Mouse (Mus musculus): Measurements from ENCODE around the gene Dek. TPM values are rescaled to one million over a fixed set of nuclear protein-coding genes. Genes with fewer than 3 reads are reported as not detected.
A peak's percentile ranks its signal among the peaks of the same experiment; 100 is the strongest.

Gene Dek
- polyA plus RNA-seq (2015; fragmentation: Nextera tagmentation; extraction: Ambion mirVana): 253 and 257 TPM in 2 replicates

GRCm38 (mm10) chr13:47105711-47106579 is at the start of gene Dek:
Dek (minus strand) TSS chr13:47106201.
- peak within 1 kb of the TSS; percentile 54 for H3K4me2 ChIP-seq (replicated peaks)
- H3K27me3 ChIP-seq: no peaks in the 10 kb centered on the region
- H3K4me3 ChIP-seq (replicated peaks): peak within 1 kb of the TSS; percentile 96
- WGBS: under 1% methylated on average over 127 of the region's 129 CpGs
- peaks cover 4% of the 10 kb centered on the region; the same call in 1 of the 2 replicates for H3K36me3 ChIP-seq
- H3K27ac ChIP-seq (replicated peaks): peak within 1 kb of the TSS; percentile 99
- no peaks in the 10 kb centered on the region for H3K9me3 ChIP-seq (replicated peaks)
- peak; percentile 92 for ATAC-seq (ENCODE audit: insufficient number of reproducible peaks, low FRiP score, low TSS enrichment, low read depth)
- peaks cover 22% of the 10 kb centered on the region for H3K4me1 ChIP-seq
- peak within 1 kb of the TSS; percentile 96 for H3K9ac ChIP-seq

- Histone ChIP-seq H3K36me3 (no peaks in the 10 kb centered on the region), H3K4me3 (replicated peaks) (no peak overlapping the region), H3K27me3 (no peaks in the 10 kb centered on the region), H3K4me2 (replicated peaks) (no peak overlapping the region), H3K4me1 (peaks cover 15% of the 10 kb centered on the region; the same call in 1 of the 2 replicates), H3K27ac (replicated peaks) (no peak overlapping the region), H3K9ac (no peak overlapping the region), H3K9me3 (replicated peaks) (no peaks in the 10 kb centered on the region)
- 73% methylated on average over 4 of the region's 4 CpGs for WGBS
- no peak for ATAC-seq (ENCODE audit: insufficient number of reproducible peaks, low FRiP score, low TSS enrichment, low read depth)
These were observed 48.9 kb upstream of the Dek start for GRCm38 (mm10) chr13:47154866-47155265.

- ATAC-seq (ENCODE audit: insufficient number of reproducible peaks, low FRiP score, low TSS enrichment, low read depth): no peak
- no peak overlapping the region for H3K4me3 ChIP-seq (replicated peaks)
- H3K9ac ChIP-seq: no peak overlapping the region
- H3K36me3 ChIP-seq: no peaks in the 10 kb centered on the region
- peaks cover 15% of the 10 kb centered on the region; the same call in 1 of the 2 replicates for H3K4me1 ChIP-seq
- no peaks in the 10 kb centered on the region for H3K9me3 ChIP-seq (replicated peaks)
- H3K27me3 ChIP-seq: no peaks in the 10 kb centered on the region
- no peak overlapping the region for H3K27ac ChIP-seq (replicated peaks)
- no peak overlapping the region for H3K4me2 ChIP-seq (replicated peaks)
- WGBS: 24% methylated on average over 5 of the region's 5 CpGs
These were observed 47.2 kb upstream of the Dek start for GRCm38 (mm10) chr13:47153206-47153605.

GRCm38 (mm10) chr13:47152390-47152789 is 46.4 kb upstream of the Dek start:
- Histone ChIP-seq H3K9me3 (replicated peaks) (no peaks in the 10 kb centered on the region), H3K36me3 (no peaks in the 10 kb centered on the region), H3K4me1 (peaks cover 15% of the 10 kb centered on the region; the same call in 1 of the 2 replicates), H3K27ac (replicated peaks) (no peak overlapping the region), H3K4me3 (replicated peaks) (no peak overlapping the region), H3K9ac (no peak overlapping the region), H3K27me3 (no peaks in the 10 kb centered on the region), H3K4me2 (replicated peaks) (no peak overlapping the region)
- ATAC-seq (ENCODE audit: insufficient number of reproducible peaks, low FRiP score, low TSS enrichment, low read depth): no peak
- WGBS: 30% methylated on average over 7 of the region's 7 CpGs

GRCm38 (mm10) chr13:47151060-47151459 is 45.1 kb upstream of the Dek start:
- Histone ChIP-seq H3K4me1 (peaks cover 22% of the 10 kb centered on the region), H3K27ac (replicated peaks) (no peak overlapping the region), H3K36me3 (no peaks in the 10 kb centered on the region), H3K27me3 (no peaks in the 10 kb centered on the region), H3K9me3 (replicated peaks) (no peaks in the 10 kb centered on the region), H3K4me2 (replicated peaks) (no peak overlapping the region), H3K9ac (no peak overlapping the region), H3K4me3 (replicated peaks) (no peak overlapping the region)
- no peak for ATAC-seq (ENCODE audit: insufficient number of reproducible peaks, low FRiP score, low TSS enrichment, low read depth)
- WGBS: 83% methylated on average over 14 of the region's 14 CpGs

- Histone ChIP-seq H3K36me3 (no peaks in the 10 kb centered on the region), H3K27me3 (no peaks in the 10 kb centered on the region), H3K9me3 (replicated peaks) (no peaks in the 10 kb centered on the region), H3K4me3 (replicated peaks) (no peak overlapping the region), H3K27ac (replicated peaks) (no peak overlapping the region), H3K9ac (no peak overlapping the region), H3K4me1 (peaks cover 27% of the 10 kb centered on the region), H3K4me2 (replicated peaks) (no peak overlapping the region)
- no peak for ATAC-seq (ENCODE audit: insufficient number of reproducible peaks, low FRiP score, low TSS enrichment, low read depth)
- 89% methylated on average over 10 of the region's 10 CpGs for WGBS
These were observed 44.0 kb upstream of the Dek start for GRCm38 (mm10) chr13:47149993-47150392.

GRCm38 (mm10) chr13:47148573-47148972 is 42.6 kb upstream of the Dek start:
- no peaks in the 10 kb centered on the region for H3K36me3 ChIP-seq
- H3K4me2 ChIP-seq (replicated peaks): no peak overlapping the region
- peaks cover 22% of the 10 kb centered on the region for H3K4me1 ChIP-seq
- WGBS: 66% methylated on average over 11 of the region's 11 CpGs
- ATAC-seq (ENCODE audit: insufficient number of reproducible peaks, low FRiP score, low TSS enrichment, low read depth): no peak
- H3K27ac ChIP-seq (replicated peaks): no peak overlapping the region
- no peak overlapping the region for H3K4me3 ChIP-seq (replicated peaks)
- H3K9me3 ChIP-seq (replicated peaks): no peaks in the 10 kb centered on the region
- H3K27me3 ChIP-seq: no peaks in the 10 kb centered on the region
- no peak overlapping the region for H3K9ac ChIP-seq

- H3K9ac ChIP-seq: no peak overlapping the region
- ATAC-seq (ENCODE audit: insufficient number of reproducible peaks, low FRiP score, low TSS enrichment, low read depth): no peak
- no peaks in the 10 kb centered on the region for H3K9me3 ChIP-seq (replicated peaks)
- H3K27ac ChIP-seq (replicated peaks): no peak overlapping the region
- H3K4me2 ChIP-seq (replicated peaks): no peak overlapping the region
- no peaks in the 10 kb centered on the region for H3K27me3 ChIP-seq
- no peak overlapping the region for H3K4me3 ChIP-seq (replicated peaks)
- H3K36me3 ChIP-seq: no peaks in the 10 kb centered on the region
- peaks cover 11% of the 10 kb centered on the region for H3K4me1 ChIP-seq
- 36% methylated on average over 7 of the region's 7 CpGs for WGBS
These were observed 40.4 kb upstream of the Dek start for GRCm38 (mm10) chr13:47146388-47146787.

- peaks cover 11% of the 10 kb centered on the region for H3K4me1 ChIP-seq
- H3K36me3 ChIP-seq: no peaks in the 10 kb centered on the region
- 25% methylated on average over 9 of the region's 9 CpGs for WGBS
- no peaks in the 10 kb centered on the region for H3K9me3 ChIP-seq (replicated peaks)
- 0 out of 2 replicates have a peak, but pooled peaks have one; percentile 39 for ATAC-seq (ENCODE audit: insufficient number of reproducible peaks, low FRiP score, low TSS enrichment, low read depth)
- H3K4me2 ChIP-seq (replicated peaks): no peak overlapping the region
- no peak overlapping the region for H3K4me3 ChIP-seq (replicated peaks)
- H3K9ac ChIP-seq: no peak overlapping the region
- H3K27me3 ChIP-seq: no peaks in the 10 kb centered on the region
- H3K27ac ChIP-seq (replicated peaks): 0 out of 2 replicates have a peak overlapping the region, but pooled peaks have one; percentile 34
These were observed 39.9 kb upstream of the Dek start for GRCm38 (mm10) chr13:47145939-47146338.

- H3K9ac ChIP-seq: no peak overlapping the region
- no peak overlapping the region for H3K4me2 ChIP-seq (replicated peaks)
- H3K9me3 ChIP-seq (replicated peaks): no peaks in the 10 kb centered on the region
- no peak overlapping the region for H3K27ac ChIP-seq (replicated peaks)
- H3K4me3 ChIP-seq (replicated peaks): no peak overlapping the region
- H3K4me1 ChIP-seq: peaks cover 11% of the 10 kb centered on the region
- WGBS: 63% methylated on average over 6 of the region's 6 CpGs
- H3K27me3 ChIP-seq: no peaks in the 10 kb centered on the region
- H3K36me3 ChIP-seq: no peaks in the 10 kb centered on the region
- no peak for ATAC-seq (ENCODE audit: insufficient number of reproducible peaks, low FRiP score, low TSS enrichment, low read depth)
These were observed 36.8 kb upstream of the Dek start for GRCm38 (mm10) chr13:47142764-47143163.

GRCm38 (mm10) chr13:47135741-47136140 is 29.7 kb upstream of the Dek start:
- no peak overlapping the region for H3K4me3 ChIP-seq (replicated peaks)
- no peak overlapping the region for H3K27ac ChIP-seq (replicated peaks)
- no peaks in the 10 kb centered on the region for H3K4me1 ChIP-seq
- H3K27me3 ChIP-seq: no peaks in the 10 kb centered on the region
- H3K9ac ChIP-seq: no peak overlapping the region
- no peak overlapping the region for H3K4me2 ChIP-seq (replicated peaks)
- H3K36me3 ChIP-seq: no peaks in the 10 kb centered on the region
- 52% methylated on average over 7 of the region's 7 CpGs for WGBS
- no peak; the same call in 1 of the 2 replicates for ATAC-seq (ENCODE audit: insufficient number of reproducible peaks, low FRiP score, low TSS enrichment, low read depth)
- no peaks in the 10 kb centered on the region for H3K9me3 ChIP-seq (replicated peaks)
